Mouse (Mus musculus) spleen, adult 2 months (tissue): ENCODE measurements around the gene Tmem209. TPM values are rescaled to one million over a fixed set of nuclear protein-coding genes. Genes with fewer than 3 reads are reported as not detected.
A peak's percentile ranks its signal among the peaks of the same experiment; 100 is the strongest.

Source experiments
- DNase-seq, 2 experiments: peaks; one replicate each; pipeline versions ENCODE4 v3.0.0 to v3.0.0-alpha.2; 2012 to 2021; ENCODE audit warnings: low spot score in 2 of 2, low read depth in 1 of 2
- H3K27ac ChIP-seq: fragments of 200-500 bp; 2 replicates; pipeline ENCODE4 v1.5.1; 2012; ENCODE audit warnings: low read length, inconsistent platforms; ENCODE audit not compliant: insufficient read depth
- H3K27me3 ChIP-seq: fragments of 200-500 bp; 2 replicates; pipeline ENCODE4 v1.6.1; 2012; ENCODE audit warnings: mild to moderate bottlenecking, moderate library complexity, low read length, inconsistent platforms; ENCODE audit not compliant: control insufficient read depth, insufficient read depth
- H3K36me3 ChIP-seq: fragments of 200-500 bp; 2 replicates; pipeline ENCODE4 v1.6.1; 2012; ENCODE audit warnings: mild to moderate bottlenecking, low read length, inconsistent platforms; ENCODE audit not compliant: control insufficient read depth, insufficient read depth
- H3K4me1 ChIP-seq: fragments of 200-500 bp; 2 replicates; pipeline ENCODE4 v1.6.1; 2011; ENCODE audit warnings: inconsistent platforms; ENCODE audit not compliant: control insufficient read depth, insufficient read depth, insufficient read length
- H3K4me3 ChIP-seq: fragments of 200-500 bp; 2 replicates; pipeline ENCODE4 v1.5.1; 2011; ENCODE audit warnings: mild to moderate bottlenecking, inconsistent platforms; ENCODE audit not compliant: insufficient read depth, insufficient read length; ENCODE audit errors: extremely low read depth
- CTCF ChIP-seq: fragments of 200-500 bp; IDR thresholded peaks from 2 replicates; pipeline ENCODE4 v1.5.1; 2011; ENCODE audit warnings: mild to moderate bottlenecking, inconsistent platforms; ENCODE audit not compliant: insufficient read depth, insufficient read length, insufficient replicate concordance; ENCODE audit errors: extremely low read depth
- POLR2A ChIP-seq: fragments of 200-500 bp; IDR thresholded peaks from 2 replicates; pipeline ENCODE4 v1.6.1; 2011; ENCODE audit warnings: low read depth, low read length, inconsistent platforms
- WGBS: fragments of 180-500 bp; shearing (Covaris S2); methylation state at CpG from one replicate; pipeline ENCODE4 v1.1.7; 2018; 5-methylcytosine and 5-hydroxymethylcytosine counted together
- polyA plus RNA-seq: library from polyadenylated mRNA; depleted of rRNA; stranded (reverse); fragments of >200 nt; gene quantifications from 2 replicates; pipeline ENCODE4 v1.2.3, GENCODE M21; 2012

The Tmem209 gene
- polyA plus RNA-seq, 1 experiment = 38.5 TPM

DNA sequence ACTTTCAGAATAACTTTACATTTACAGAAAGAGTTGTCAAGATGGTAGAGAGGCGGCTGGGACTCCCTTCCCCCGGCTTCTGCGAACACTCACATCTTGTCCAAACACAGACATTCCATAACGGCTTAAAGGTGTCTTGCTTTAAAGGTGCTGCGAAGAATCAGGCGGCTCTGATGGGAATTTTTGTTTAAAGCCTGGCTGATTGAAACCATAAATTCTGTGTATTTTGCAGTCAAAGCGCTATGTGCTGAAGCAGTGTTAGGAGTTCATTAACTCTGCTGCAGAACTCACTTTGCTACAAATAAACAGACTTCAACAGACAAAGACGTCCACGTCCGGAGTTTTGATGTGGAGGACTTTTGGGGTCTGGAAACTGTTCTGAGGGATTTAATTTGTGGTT, 28.7 kb upstream of the Tmem209 start:
- DNase-seq = no peak
- no peak for TF ChIP-seq POLR2A
- no peak for TF ChIP-seq CTCF
- no peaks in the 10 kb centered on the region for H3K4me1 ChIP-seq
- no peaks in the 10 kb centered on the region for H3K36me3 ChIP-seq
- no peak overlapping the region for H3K4me3 ChIP-seq
- H3K27ac ChIP-seq = no peak overlapping the region
- H3K27me3 ChIP-seq = no peaks in the 10 kb centered on the region
- 92% methylated on average over 10 of the region's 10 CpGs for WGBS

- TF ChIP-seq CTCF (peak; percentile 49; the same call in 1 of the 2 replicates), POLR2A (no peak)
- Histone ChIP-seq H3K27ac (no peak overlapping the region), H3K36me3 (no peaks in the 10 kb centered on the region), H3K27me3 (no peaks in the 10 kb centered on the region), H3K4me3 (no peak overlapping the region), H3K4me1 (no peaks in the 10 kb centered on the region)
- WGBS = 32% methylated on average over 3 of the region's 3 CpGs
- DNase-seq = no peak
These were observed 25.8 kb upstream of the Tmem209 start for GRCm38 (mm10) chr6:30535340-30535739.

- DNase-seq = no peak
- H3K36me3 ChIP-seq = no peaks in the 10 kb centered on the region
- H3K4me1 ChIP-seq = no peaks in the 10 kb centered on the region
- WGBS = 88% methylated on average over 6 of the region's 6 CpGs
- no peaks in the 10 kb centered on the region for H3K27me3 ChIP-seq
- no peak overlapping the region for H3K4me3 ChIP-seq
- TF ChIP-seq POLR2A (no peak), CTCF (no peak)
- H3K27ac ChIP-seq = no peak overlapping the region
These were observed 19.2 kb upstream of the Tmem209 start for GRCm38 (mm10) chr6:30528800-30529199.

- Histone ChIP-seq H3K27me3 (no peaks in the 10 kb centered on the region), H3K27ac (no peak overlapping the region), H3K4me1 (no peaks in the 10 kb centered on the region), H3K36me3 (no peaks in the 10 kb centered on the region), H3K4me3 (no peak overlapping the region)
- TF ChIP-seq POLR2A = no peak
- no peak for TF ChIP-seq CTCF
- DNase-seq = no peak
- 68% methylated on average over 19 of the region's 19 CpGs for WGBS
These were observed 17.3 kb upstream of the Tmem209 start for GRCm38 (mm10) chr6:30526586-30527515.

DNA sequence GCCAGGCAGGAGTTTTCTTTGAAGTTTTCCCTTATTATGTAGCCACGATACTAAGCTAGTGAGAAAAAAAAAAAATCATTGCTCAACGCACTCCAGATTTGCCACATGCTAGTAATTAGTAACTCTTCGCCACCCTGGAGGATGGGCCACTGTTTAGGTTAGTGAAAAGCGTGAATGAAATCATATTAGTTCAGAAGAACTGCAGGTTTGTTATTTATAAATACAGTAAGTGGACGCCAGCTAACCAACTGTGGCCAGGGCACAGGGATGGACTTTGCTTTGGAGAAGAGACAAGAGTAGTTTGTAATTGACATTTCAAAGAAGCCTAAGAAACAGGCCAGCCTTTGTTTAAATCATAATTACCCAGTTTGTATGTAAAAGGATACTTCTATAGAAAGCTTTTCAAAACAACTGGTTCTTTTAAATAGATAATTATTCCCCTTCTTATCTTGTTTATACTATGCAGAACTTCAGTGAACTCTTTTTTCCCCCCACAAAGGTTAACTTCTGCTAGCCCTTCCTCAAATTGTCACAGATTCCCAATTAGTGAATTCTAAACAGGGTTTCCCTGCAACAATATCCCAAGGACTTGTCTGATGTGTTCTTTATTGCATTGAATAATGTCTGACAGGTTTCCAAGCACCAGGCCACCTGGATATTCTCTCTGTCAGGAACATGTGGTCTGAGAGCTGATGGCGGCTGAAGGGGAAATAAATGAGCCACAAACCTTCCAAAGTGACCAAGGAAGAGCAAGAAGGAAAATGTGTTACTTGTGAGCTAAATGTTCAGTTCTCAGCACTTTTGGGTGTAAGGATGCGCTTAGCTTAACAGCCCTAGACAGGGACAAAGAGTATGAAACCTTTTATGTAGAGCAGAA, 16.1 kb upstream of the Tmem209 start:
- H3K27me3 ChIP-seq = no peaks in the 10 kb centered on the region
- no peaks in the 10 kb centered on the region for H3K36me3 ChIP-seq
- no peak overlapping the region for H3K27ac ChIP-seq
- no peak overlapping the region for H3K4me3 ChIP-seq
- DNase-seq = no peak
- WGBS = 79% methylated on average over 7 of the region's 7 CpGs
- TF ChIP-seq POLR2A (no peak), CTCF (no peak)
- no peaks in the 10 kb centered on the region for H3K4me1 ChIP-seq

DNA sequence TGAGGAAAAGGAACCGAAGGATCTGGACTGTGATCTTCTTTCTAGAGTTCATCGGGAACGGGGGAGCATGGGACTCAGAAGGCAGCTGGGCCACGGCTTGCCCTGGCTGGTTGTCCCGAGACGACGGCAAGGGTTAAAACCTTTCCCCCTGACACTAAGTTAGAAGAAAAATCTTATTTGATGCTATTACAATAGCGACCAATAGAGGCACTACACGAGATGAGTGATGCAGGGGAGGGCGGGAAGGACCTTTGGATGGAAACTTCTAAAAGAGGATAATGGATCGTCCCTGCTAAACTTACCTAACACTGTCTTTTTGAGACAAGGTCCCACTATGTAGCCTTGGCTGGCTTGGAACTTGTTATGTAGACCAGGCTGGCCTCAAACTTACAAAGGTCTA, 10.8 kb upstream of the Tmem209 start:
- 65% methylated on average over 11 of the region's 11 CpGs for WGBS

More for the DNA sequence above, 10.8 kb upstream of the Tmem209 start:
- no peak overlapping the region for H3K4me3 ChIP-seq
- H3K36me3 ChIP-seq = no peaks in the 10 kb centered on the region
- H3K4me1 ChIP-seq = no peaks in the 10 kb centered on the region
- no peak for DNase-seq
- no peak overlapping the region for H3K27ac ChIP-seq
- TF ChIP-seq POLR2A = no peak
- no peak for TF ChIP-seq CTCF
- no peaks in the 10 kb centered on the region for H3K27me3 ChIP-seq
